Mouse (Mus musculus): ENCODE measurements at regions not wholly inside any gene's neighbourhood (a gene's known extent, or its start where the extent isn't known, plus 50 kb on each side); places are given as distances from the start of the nearest gene placed in this dataset.

DNA sequence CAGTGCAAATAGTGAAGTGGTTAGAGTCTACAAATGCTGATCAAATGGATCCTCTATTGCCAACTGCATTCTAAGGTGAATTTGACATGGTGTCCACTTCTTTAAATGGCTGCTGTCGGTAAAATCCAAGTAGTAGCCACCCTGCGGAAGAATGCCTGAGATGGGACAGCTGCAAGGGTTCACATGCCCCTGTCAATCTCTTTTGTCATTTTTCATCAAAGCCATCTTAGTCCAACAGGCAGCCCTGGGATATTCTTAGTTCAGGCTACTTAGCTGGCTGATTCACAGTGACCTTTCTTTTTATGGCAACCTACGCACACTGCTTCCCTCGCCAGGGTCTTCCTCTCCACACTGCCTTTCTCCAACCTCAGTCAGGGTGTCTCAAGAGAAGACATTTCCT, 296.3 kb upstream of the Mef2c start:
- H3K9ac ChIP-seq (ENCODE audit: insufficient read depth, low read depth): no peak overlapping the region
- TF ChIP-seq SIN3A (IDR thresholded peaks at IDR 0.05; ENCODE audit: low read length): no peak
- no peak for TF ChIP-seq MAFK (IDR thresholded peaks at IDR 0.05; ENCODE audit: insufficient replicate concordance, low read length)
- no peak for TF ChIP-seq IRF4 (IDR thresholded peaks at IDR 0.05; ENCODE audit: low read depth, low read length)
- no peak for TF ChIP-seq GABPA (IDR thresholded peaks at IDR 0.05; ENCODE audit: insufficient replicate concordance, low read depth, low read length)
- no peaks in the 10 kb centered on the region for H3K79me2 ChIP-seq (replicated peaks; ENCODE audit: control insufficient read depth, extremely low read depth, insufficient read depth, poor library complexity, severe bottlenecking)
- in situ Hi-C loops (cut with MboI; ENCODE audit: low pct_ligation_motif_present, low pct_unique_long_range_greater_than_20kb, low sequenced_read_pairs) (no loop called here), dilution Hi-C loops (cut with MboI; ENCODE audit: extremely low pct_ligation_motif_present, extremely low pct_unique_long_range_greater_than_20kb, low sequenced_read_pairs) (no loop called here)
- no peaks in the 10 kb centered on the region for H3K36me3 ChIP-seq (replicated peaks in 1 of 2; ENCODE audit: control insufficient read depth in 1 of 2, insufficient read depth in 1 of 2, low read length in 1 of 2)
- no peak overlapping the region for H3K4me2 ChIP-seq (ENCODE audit: insufficient read depth, low read depth, poor library complexity, severe bottlenecking)
- H3K4me3 ChIP-seq (replicated peaks in 1 of 3; ENCODE audit: low read depth in 2 of 3, low read length in 2 of 3, poor library complexity in 1 of 3): no peak overlapping the region
- no peak for DNase-seq (ENCODE audit: extremely low read depth)
- H3K9me3 ChIP-seq (replicated peaks; ENCODE audit: low read length): no peaks in the 10 kb centered on the region
- no peaks in the 10 kb centered on the region for H3K27me3 ChIP-seq (replicated peaks)
- H3K4me1 ChIP-seq (ENCODE audit: control insufficient read depth in 1 of 2, insufficient read depth in 2 of 2): no peaks in the 10 kb centered on the region
- H3K27ac ChIP-seq (ENCODE audit: insufficient read depth, low read depth): no peak overlapping the region

DNA sequence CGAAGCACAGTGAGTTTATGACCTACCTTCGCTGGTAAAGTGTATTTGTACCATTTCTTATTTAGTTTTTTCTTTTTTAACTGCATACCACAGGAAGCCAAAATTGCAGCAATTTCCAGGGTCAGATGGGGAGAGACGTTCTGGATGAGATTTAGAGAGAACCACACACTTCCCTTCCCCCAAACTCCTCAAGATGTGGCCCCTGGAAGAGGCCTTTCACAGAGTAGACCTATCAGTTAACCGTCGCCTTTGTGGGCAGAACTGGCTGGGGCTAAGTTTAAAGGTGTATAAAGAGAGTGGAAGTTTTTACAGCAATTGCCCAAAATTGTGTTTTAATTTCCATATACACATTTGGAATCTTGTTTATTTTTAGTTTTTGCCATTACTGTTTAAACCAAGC, 295.7 kb upstream of the Mef2c start:
- dilution Hi-C loops (cut with MboI; ENCODE audit: extremely low pct_ligation_motif_present, extremely low pct_unique_long_range_greater_than_20kb, low sequenced_read_pairs): no loop called here
- in situ Hi-C loops (cut with MboI; ENCODE audit: low pct_ligation_motif_present, low pct_unique_long_range_greater_than_20kb, low sequenced_read_pairs): no loop called here

DNA sequence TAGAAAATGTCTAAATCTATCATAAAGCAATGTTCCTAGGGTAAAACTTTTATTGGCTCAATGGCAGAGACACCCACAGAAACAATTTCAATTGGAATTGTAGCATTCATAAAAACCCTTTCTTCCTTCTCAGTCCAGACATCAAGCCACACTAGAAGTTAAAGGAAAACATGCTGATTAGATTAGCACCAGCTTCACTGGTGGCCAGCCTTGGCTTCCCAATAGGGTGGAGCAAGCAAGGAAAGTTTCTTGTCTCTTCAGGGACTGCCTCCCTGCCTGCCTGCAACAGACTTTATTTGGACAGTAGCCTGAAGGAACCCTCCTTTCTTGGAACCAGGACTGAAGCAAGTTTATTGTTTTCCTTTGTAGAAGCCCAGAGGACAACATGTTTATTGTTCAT, 289.0 kb upstream of the Mef2c start:
- H3K27me3 ChIP-seq (replicated peaks): no peaks in the 10 kb centered on the region
- in situ Hi-C loops (cut with MboI; ENCODE audit: low pct_ligation_motif_present, low pct_unique_long_range_greater_than_20kb, low sequenced_read_pairs): no loop called here
- no peak overlapping the region for H3K27ac ChIP-seq (ENCODE audit: insufficient read depth, low read depth)
- H3K4me3 ChIP-seq (replicated peaks in 1 of 3; ENCODE audit: low read depth in 2 of 3, low read length in 2 of 3, poor library complexity in 1 of 3): no peak overlapping the region
- no peaks in the 10 kb centered on the region for H3K9me3 ChIP-seq (replicated peaks; ENCODE audit: low read length)
- no peak for TF ChIP-seq BHLHE40 (IDR thresholded peaks at IDR 0.05; ENCODE audit: low read depth, low read length)
- dilution Hi-C loops (cut with MboI; ENCODE audit: extremely low pct_ligation_motif_present, extremely low pct_unique_long_range_greater_than_20kb, low sequenced_read_pairs): no loop called here
- no peak overlapping the region for H3K4me2 ChIP-seq (ENCODE audit: insufficient read depth, low read depth, poor library complexity, severe bottlenecking)
- H3K9ac ChIP-seq (ENCODE audit: insufficient read depth, low read depth): no peak overlapping the region
- no peaks in the 10 kb centered on the region for H3K79me2 ChIP-seq (replicated peaks; ENCODE audit: control insufficient read depth, extremely low read depth, insufficient read depth, poor library complexity, severe bottlenecking)
- no peak for DNase-seq (ENCODE audit: extremely low read depth)
- H3K4me1 ChIP-seq (ENCODE audit: control insufficient read depth in 1 of 2, insufficient read depth in 2 of 2): no peaks in the 10 kb centered on the region; a peak in 1 of 4 replicates
- H3K36me3 ChIP-seq (replicated peaks in 1 of 2; ENCODE audit: control insufficient read depth in 1 of 2, insufficient read depth in 1 of 2, low read length in 1 of 2): no peaks in the 10 kb centered on the region

More for the DNA sequence above, 295.7 kb upstream of the Mef2c start:
- H3K27ac ChIP-seq (ENCODE audit: insufficient read depth, low read depth): no peak overlapping the region
- no peak overlapping the region for H3K9ac ChIP-seq (ENCODE audit: insufficient read depth, low read depth)
- no peak overlapping the region for H3K4me2 ChIP-seq (ENCODE audit: insufficient read depth, low read depth, poor library complexity, severe bottlenecking)
- no peaks in the 10 kb centered on the region for H3K27me3 ChIP-seq (replicated peaks)
- H3K4me1 ChIP-seq (ENCODE audit: control insufficient read depth in 1 of 2, insufficient read depth in 2 of 2): no peaks in the 10 kb centered on the region
- no peaks in the 10 kb centered on the region for H3K36me3 ChIP-seq (replicated peaks in 1 of 2; ENCODE audit: control insufficient read depth in 1 of 2, insufficient read depth in 1 of 2, low read length in 1 of 2)
- no peak overlapping the region for H3K4me3 ChIP-seq (replicated peaks in 1 of 3; ENCODE audit: low read depth in 2 of 3, low read length in 2 of 3, poor library complexity in 1 of 3)
- no peaks in the 10 kb centered on the region for H3K79me2 ChIP-seq (replicated peaks; ENCODE audit: control insufficient read depth, extremely low read depth, insufficient read depth, poor library complexity, severe bottlenecking)
- no peak for DNase-seq (ENCODE audit: extremely low read depth)
- TF ChIP-seq BHLHE40 (IDR thresholded peaks at IDR 0.05; ENCODE audit: low read depth, low read length) (no peak), ETS1 (conservative IDR thresholded peaks at IDR 0.05; ENCODE audit: low read depth, low read length) (no peak), EP300 (IDR thresholded peaks at IDR 0.05; ENCODE audit: low read length) (no peak), NELFE (IDR thresholded peaks at IDR 0.05; ENCODE audit: low read depth, low read length) (no peak), UBTF (IDR thresholded peaks at IDR 0.05; ENCODE audit: low read depth, low read length) (no peak), USF2 (conservative IDR thresholded peaks at IDR 0.05; ENCODE audit: low read depth, low read length) (no peak), GABPA (IDR thresholded peaks at IDR 0.05; ENCODE audit: insufficient replicate concordance, low read depth, low read length) (no peak), CHD2 (IDR thresholded peaks at IDR 0.05; ENCODE audit: low read length) (no peak), MAX (IDR thresholded peaks at IDR 0.05; ENCODE audit: low read length) (no peak), IRF4 (IDR thresholded peaks at IDR 0.05; ENCODE audit: low read depth, low read length) (no peak)
- H3K9me3 ChIP-seq (replicated peaks; ENCODE audit: low read length): no peaks in the 10 kb centered on the region
